Mouse (Mus musculus) embryonic facial prominence, embryonic 11.5 days (tissue): ENCODE measurements around the gene Trrap. TPM values are rescaled to one million over a fixed set of nuclear protein-coding genes. Genes with fewer than 3 reads are reported as not detected.

Experiments used
- ATAC-seq: fragments of 200-750 bp; cut with Nextera tagmentation; replicated peaks from 2 replicates; pipeline ENCODE4 v1.8.0; 2017; ENCODE audit warnings: low read depth; ENCODE audit not compliant: insufficient number of reproducible peaks, low FRiP score, low TSS enrichment
- DNase-seq: peaks from one replicate; pipeline ENCODE4 v3.0.0-alpha.2; 2015; ENCODE audit warnings: low spot score
- H3K27ac ChIP-seq: fragments of 300-500 bp; sonication (generic); replicated peaks from 2 replicates; pipeline ENCODE4 v1.5.1; 2014; ENCODE audit warnings: mild to moderate bottlenecking, low read depth, low read length, control low read depth
- H3K27me3 ChIP-seq: fragments of 300-500 bp; sonication (generic); 2 replicates; pipeline ENCODE4 v1.6.1; 2014; ENCODE audit warnings: mild to moderate bottlenecking, low read length, moderate library complexity, mixed read lengths; ENCODE audit not compliant: control insufficient read depth, insufficient read depth
- H3K36me3 ChIP-seq: fragments of 300-500 bp; sonication (generic); replicated peaks from 2 replicates; pipeline ENCODE4 v1.6.1; 2014; ENCODE audit warnings: low read depth, mild to moderate bottlenecking, low read length, moderate library complexity, mixed read lengths; ENCODE audit not compliant: control insufficient read depth, insufficient read depth
- H3K4me1 ChIP-seq: fragments of 300-500 bp; sonication (generic); 2 replicates; pipeline ENCODE4 v1.6.1; 2014; ENCODE audit warnings: low read length, mixed read lengths; ENCODE audit not compliant: control insufficient read depth, insufficient read depth
- H3K4me2 ChIP-seq: fragments of 300-500 bp; sonication (generic); 2 replicates; pipeline ENCODE4 v1.6.1; 2014; ENCODE audit warnings: low read depth, mild to moderate bottlenecking, control low read depth, low read length, moderate library complexity
- H3K4me3 ChIP-seq: fragments of 300-500 bp; sonication (generic); 2 replicates; pipeline ENCODE4 v1.5.1; 2014; ENCODE audit warnings: low read depth, low read length, control low read depth
- H3K9ac ChIP-seq: fragments of 300-500 bp; sonication (generic); replicated peaks from 2 replicates; pipeline ENCODE4 v1.6.1; 2014; ENCODE audit warnings: mild to moderate bottlenecking, control low read depth, low read length
- H3K9me3 ChIP-seq: fragments of 300-500 bp; sonication (generic); replicated peaks from 2 replicates; pipeline ENCODE4 v1.6.1; 2016; ENCODE audit warnings: mild to moderate bottlenecking, low read length, inconsistent platforms, mixed read lengths; ENCODE audit not compliant: control insufficient read depth
- WGBS: fragments of 180-500 bp; shearing (Covaris S2); extraction: QIAGEN DNeasy Blood & Tissue Kit; methylation state at CpG from one replicate; pipeline ENCODE4 v1.1.7; 2014; 5-methylcytosine and 5-hydroxymethylcytosine counted together
- polyA plus RNA-seq: library from polyadenylated mRNA; unstranded; fragments of >200 nt; fragmentation: Nextera tagmentation; extraction: Ambion mirVana; gene quantifications from 2 replicates; pipeline ENCODE4 v1.2.1, GENCODE M21; 2014

The Trrap gene
- polyA plus RNA-seq, 1 experiment from 2014 or later, result 78.8 TPM

- no peaks in the 10 kb centered on the region for H3K4me1 ChIP-seq
- no peaks in the 10 kb centered on the region for H3K27me3 ChIP-seq
- H3K4me2 ChIP-seq, result no peak overlapping the region
- no peak overlapping the region for H3K4me3 ChIP-seq
- ATAC-seq, result no peak
- no peak overlapping the region for H3K9ac ChIP-seq
- H3K9me3 ChIP-seq, result no peaks in the 10 kb centered on the region
- peaks cover 38% of the 10 kb centered on the region for H3K36me3 ChIP-seq
- DNase-seq, result no peak
- no peak overlapping the region for H3K27ac ChIP-seq
- 94% methylated on average over 4 of the region's 4 CpGs for WGBS
Measured at GRCm38 (mm10) chr5:144829631-144830030, 62.1 kb downstream of the Trrap start.

GRCm38 (mm10) chr5:144831840-144832469 is 64.4 kb downstream of the Trrap start:
- Histone ChIP-seq H3K27me3 (no peaks in the 10 kb centered on the region), H3K36me3 (peaks cover 23% of the 10 kb centered on the region), H3K9ac (no peak overlapping the region), H3K4me3 (no peak overlapping the region), H3K4me1 (no peaks in the 10 kb centered on the region), H3K9me3 (no peaks in the 10 kb centered on the region), H3K4me2 (no peak overlapping the region), H3K27ac (no peak overlapping the region)
- WGBS, result 88% methylated on average over 9 of the region's 9 CpGs
- DNase-seq (no peak), ATAC-seq (no peak)

GRCm38 (mm10) chr5:144836100-144836499 is 68.6 kb downstream of the Trrap start:
- DNase-seq, result peak; percentile 48
- WGBS, result 89% methylated on average over 3 of the region's 3 CpGs
- H3K4me3 ChIP-seq, result no peak overlapping the region
- H3K4me1 ChIP-seq, result no peaks in the 10 kb centered on the region
- no peak overlapping the region for H3K27ac ChIP-seq
- no peak overlapping the region for H3K9ac ChIP-seq
- H3K27me3 ChIP-seq, result no peaks in the 10 kb centered on the region
- ATAC-seq, result no peak
- no peaks in the 10 kb centered on the region for H3K9me3 ChIP-seq
- peaks cover 25% of the 10 kb centered on the region for H3K36me3 ChIP-seq
- H3K4me2 ChIP-seq, result no peak overlapping the region

DNA sequence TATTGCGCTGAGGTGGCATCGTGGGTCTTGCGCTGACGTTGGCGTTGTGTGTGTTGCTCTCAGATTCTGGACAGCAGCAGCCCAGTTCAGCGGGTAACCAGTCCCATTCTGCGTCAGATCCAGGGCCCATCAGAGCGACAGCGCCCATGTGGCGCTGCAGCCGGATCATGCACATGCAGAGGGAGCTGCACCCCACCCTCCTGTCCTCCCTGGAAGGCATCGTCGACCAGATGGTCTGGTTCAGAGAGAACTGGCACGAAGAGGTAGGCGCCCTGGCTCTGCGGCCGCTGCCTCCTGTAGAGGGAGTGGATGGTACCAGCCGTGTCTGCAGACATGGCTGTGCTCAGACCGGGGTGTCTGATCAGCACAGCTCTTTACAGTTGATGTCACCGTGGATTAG is 77.8 kb downstream of the Trrap start:
- ATAC-seq (no peak), DNase-seq (no peak)
- Histone ChIP-seq H3K4me3 (no peak overlapping the region), H3K27ac (no peak overlapping the region), H3K36me3 (peaks cover 38% of the 10 kb centered on the region), H3K9me3 (no peaks in the 10 kb centered on the region), H3K27me3 (no peaks in the 10 kb centered on the region), H3K4me1 (no peaks in the 10 kb centered on the region), H3K9ac (no peak overlapping the region), H3K4me2 (no peak overlapping the region)
- 96% methylated on average over 20 of the region's 20 CpGs for WGBS

DNA sequence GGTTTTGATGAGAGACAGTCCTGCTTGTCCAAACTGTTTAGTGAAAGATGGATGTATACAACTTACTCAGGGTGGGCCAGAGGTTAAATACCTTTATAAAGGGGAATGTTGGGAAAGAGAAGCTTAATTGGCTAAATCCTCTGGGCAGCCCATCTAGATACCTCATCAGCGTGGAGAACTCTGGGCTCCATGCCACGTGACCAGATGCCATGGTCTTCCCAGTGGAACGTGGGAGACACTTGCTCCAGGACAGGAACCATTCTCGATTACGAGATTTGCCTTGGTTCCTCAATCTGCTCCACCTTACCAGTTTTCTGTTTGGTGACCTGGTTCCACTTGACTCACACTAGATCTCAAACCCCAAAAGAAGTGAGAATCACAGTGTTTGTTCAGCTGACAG is 81.2 kb downstream of the Trrap start:
- no peak for DNase-seq
- Histone ChIP-seq H3K9me3 (no peaks in the 10 kb centered on the region), H3K4me1 (no peaks in the 10 kb centered on the region), H3K27ac (no peak overlapping the region), H3K36me3 (peaks cover 43% of the 10 kb centered on the region), H3K27me3 (no peaks in the 10 kb centered on the region), H3K4me2 (no peak overlapping the region), H3K9ac (no peak overlapping the region), H3K4me3 (no peak overlapping the region)
- WGBS, result 87% methylated on average over 5 of the region's 5 CpGs
- ATAC-seq, result no peak

DNA sequence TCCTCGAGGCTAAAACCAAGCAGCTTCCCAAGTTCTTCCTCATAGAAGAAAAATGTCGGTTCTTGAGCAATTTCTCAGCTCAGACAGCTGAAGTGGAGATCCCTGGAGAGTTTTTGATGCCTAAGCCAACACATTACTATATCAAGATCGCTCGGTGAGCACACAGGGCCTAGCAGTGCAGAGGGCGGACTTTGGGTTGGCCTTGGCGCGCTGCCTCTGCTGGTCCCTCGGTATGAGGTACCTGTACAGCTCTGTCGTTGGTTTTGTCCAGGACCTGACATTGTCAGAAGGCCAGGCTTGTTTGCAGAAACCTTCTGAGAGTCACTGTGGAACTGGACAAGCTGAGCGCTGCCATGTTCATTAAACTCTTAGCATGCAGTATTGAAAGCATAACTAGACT is 82.4 kb downstream of the Trrap start:
- no peak for ATAC-seq

GRCm38 (mm10) chr5:144851820-144852219 is 84.3 kb downstream of the Trrap start:
- H3K27me3 ChIP-seq, result no peaks in the 10 kb centered on the region
- H3K27ac ChIP-seq, result no peak overlapping the region
- H3K4me1 ChIP-seq, result no peaks in the 10 kb centered on the region
- H3K36me3 ChIP-seq, result peaks cover 25% of the 10 kb centered on the region
- DNase-seq (no peak), ATAC-seq (no peak)
- H3K9ac ChIP-seq, result no peak overlapping the region
- WGBS, result 86% methylated on average over 3 of the region's 3 CpGs
- no peak overlapping the region for H3K4me2 ChIP-seq
- H3K9me3 ChIP-seq, result no peaks in the 10 kb centered on the region
- H3K4me3 ChIP-seq, result no peak overlapping the region

More for the DNA sequence above, 82.4 kb downstream of the Trrap start:
- H3K4me2 ChIP-seq, result no peak overlapping the region
- H3K4me3 ChIP-seq, result no peak overlapping the region
- DNase-seq, result no peak
- H3K27me3 ChIP-seq, result no peaks in the 10 kb centered on the region
- WGBS, result 93% methylated on average over 10 of the region's 10 CpGs
- peaks cover 39% of the 10 kb centered on the region for H3K36me3 ChIP-seq
- no peaks in the 10 kb centered on the region for H3K4me1 ChIP-seq
- H3K9me3 ChIP-seq, result no peaks in the 10 kb centered on the region
- H3K9ac ChIP-seq, result no peak overlapping the region
- no peak overlapping the region for H3K27ac ChIP-seq

DNA sequence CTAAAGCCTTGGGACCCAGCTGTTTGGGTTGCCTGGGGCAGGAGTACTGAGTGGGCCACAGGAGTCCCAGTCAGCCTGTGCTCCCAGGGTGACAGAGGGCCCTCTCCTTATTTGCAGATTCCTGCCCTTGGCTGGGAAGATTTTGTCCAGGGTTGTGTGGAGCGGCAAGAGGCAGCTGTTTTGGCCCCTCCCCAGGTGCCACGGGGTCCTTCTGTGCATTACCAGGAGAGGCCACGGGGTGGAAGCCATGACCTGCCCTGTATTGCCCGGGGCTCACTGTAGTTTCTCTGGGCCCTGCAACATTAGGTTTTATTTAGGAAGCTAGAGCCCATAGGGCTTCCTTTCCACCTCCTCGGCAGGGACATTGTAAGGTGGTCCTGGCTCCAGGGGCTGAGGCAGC is 86.4 kb downstream of the Trrap start:
- no peaks in the 10 kb centered on the region for H3K4me1 ChIP-seq
- H3K36me3 ChIP-seq, result peaks cover 28% of the 10 kb centered on the region
- no peak overlapping the region for H3K4me2 ChIP-seq
- ATAC-seq (no peak), DNase-seq (no peak)
- H3K9me3 ChIP-seq, result no peaks in the 10 kb centered on the region
- 91% methylated on average over 5 of the region's 5 CpGs for WGBS
- no peak overlapping the region for H3K27ac ChIP-seq
- no peaks in the 10 kb centered on the region for H3K27me3 ChIP-seq
- H3K4me3 ChIP-seq, result no peak overlapping the region
- no peak overlapping the region for H3K9ac ChIP-seq
